Mouse (Mus musculus) liver, embryonic 16.5 days (tissue): Measurements from ENCODE around the gene Gm8906. TPM values are rescaled to one million over a fixed set of nuclear protein-coding genes. Genes with fewer than 3 reads are reported as not detected.
"Not testable (repeated sequence)": the region's sequence is repeated elsewhere in the genome, so short reads cannot be mapped to it uniquely, and the experiment has no call there.

Experiments used
- ATAC-seq: fragments of 200-750 bp; cut with Nextera tagmentation; 2 replicates; pipeline ENCODE4 v1.8.0; 2017; ENCODE audit warnings: low read depth, mild to moderate bottlenecking, moderate number of reproducible peaks, moderate library complexity
- H3K27ac ChIP-seq: fragments of 300-500 bp; sonication (generic); 2 replicates; pipeline ENCODE4 v1.5.1; 2014; ENCODE audit warnings: mild to moderate bottlenecking, low read length
- H3K27me3 ChIP-seq: fragments of 300-500 bp; sonication (generic); 2 replicates; pipeline ENCODE4 v1.6.1; 2014; ENCODE audit warnings: low read depth, low read length, mixed read lengths; ENCODE audit not compliant: control insufficient read depth, insufficient read depth
- H3K36me3 ChIP-seq: fragments of 300-500 bp; sonication (generic); 2 replicates; pipeline ENCODE4 v1.6.1; 2014; ENCODE audit warnings: mild to moderate bottlenecking; ENCODE audit not compliant: control insufficient read depth, insufficient read depth
- H3K4me1 ChIP-seq: fragments of 300-500 bp; sonication (generic); 2 replicates; pipeline ENCODE4 v1.6.1; 2014; ENCODE audit warnings: low read depth, low read length, mixed read lengths; ENCODE audit not compliant: control insufficient read depth
- H3K4me2 ChIP-seq: fragments of 300-500 bp; sonication (generic); 2 replicates; pipeline ENCODE4 v1.6.1; 2014; ENCODE audit warnings: low read depth, low read length, mixed read lengths
- H3K4me3 ChIP-seq: fragments of 300-500 bp; sonication (generic); 2 replicates; pipeline ENCODE4 v1.5.1; 2014; ENCODE audit warnings: low read depth, mild to moderate bottlenecking, low read length
- H3K9ac ChIP-seq: fragments of 300-500 bp; sonication (generic); 2 replicates; pipeline ENCODE4 v1.6.1; 2014; ENCODE audit warnings: low read depth, low read length
- H3K9me3 ChIP-seq: fragments of 300-500 bp; sonication (generic); replicated peaks from 2 replicates; pipeline ENCODE4 v1.6.1; 2016; ENCODE audit warnings: low read length; ENCODE audit not compliant: control insufficient read depth
- WGBS: fragments of 180-500 bp; shearing (Covaris S2); extraction: QIAGEN DNeasy Blood & Tissue Kit; methylation state at CpG from one replicate; pipeline ENCODE4 v1.1.7; 2014; ENCODE audit not compliant: insufficient replicate concordance; 5-methylcytosine and 5-hydroxymethylcytosine counted together
- polyA plus RNA-seq: library from polyadenylated mRNA; unstranded; fragments of >200 nt; fragmentation: Nextera tagmentation; extraction: Ambion mirVana; gene quantifications from 2 replicates; pipeline ENCODE4 v1.2.1, GENCODE M21; 2015

Gene Gm8906
- not detected in 2 replicates for polyA plus RNA-seq

- H3K4me1 ChIP-seq, H3K9ac ChIP-seq: not testable (repeated sequence)
- WGBS, result 18% methylated on average over 2 of the region's 3 CpGs
Observed at GRCm38 (mm10) chr5:11502385-11502784, at the start of gene Gm8906. Gene Gm8906 (plus strand): TSS chr5:11502685.

More at GRCm38 (mm10) chr5:11502385-11502784, at the start of gene Gm8906:
- H3K27ac ChIP-seq, H3K27me3 ChIP-seq, H3K36me3 ChIP-seq, ATAC-seq, H3K4me2 ChIP-seq, H3K4me3 ChIP-seq, H3K9me3 ChIP-seq: not testable (repeated sequence)

Other genes starting within 250 kb of the Gm8906 start
- gene Gm8890, start 246.7 kb upstream of the Gm8906 start, polyA plus RNA-seq, result not detected in 2 replicates
- gene Speer1, start 161.2 kb upstream of the Gm8906 start, polyA plus RNA-seq, result not detected in 2 replicates
- not detected in 2 replicates for gene Gm8897, start 86.3 kb upstream of the Gm8906 start, polyA plus RNA-seq
- not detected in 2 replicates for gene Gm6460, start 92.2 kb downstream of the Gm8906 start, polyA plus RNA-seq
- gene Gm8922, start 179.3 kb downstream of the Gm8906 start, polyA plus RNA-seq, result not detected in 2 replicates